Mouse (Mus musculus) forebrain, embryonic 15.5 days (tissue): ENCODE data around the gene Cdip1. TPM values are rescaled to one million over a fixed set of nuclear protein-coding genes. Genes with fewer than 3 reads are reported as not detected.

Source experiments
- ATAC-seq: fragments of 200-750 bp; cut with Nextera tagmentation; replicated peaks from 2 replicates; pipeline ENCODE4 v1.8.0; 2017; ENCODE audit warnings: mild to moderate bottlenecking, moderate TSS enrichment, moderate library complexity
- H3K27ac ChIP-seq: fragments of 300-500 bp; sonication (generic); replicated peaks from 2 replicates; pipeline ENCODE4 v1.5.1; 2015; ENCODE audit warnings: mild to moderate bottlenecking, inconsistent platforms
- H3K27me3 ChIP-seq: fragments of 300-500 bp; sonication (generic); 2 replicates; pipeline ENCODE4 v1.6.1; 2015; ENCODE audit warnings: inconsistent platforms
- H3K36me3 ChIP-seq: fragments of 300-500 bp; sonication (generic); 2 replicates; pipeline ENCODE4 v1.6.1; 2015; ENCODE audit warnings: mild to moderate bottlenecking, inconsistent platforms
- H3K4me1 ChIP-seq: fragments of 300-500 bp; sonication (generic); 2 replicates; pipeline ENCODE4 v1.6.1; 2015; ENCODE audit warnings: inconsistent platforms
- H3K4me2 ChIP-seq: fragments of 300-500 bp; sonication (generic); replicated peaks from 2 replicates; pipeline ENCODE4 v1.6.1; 2015; ENCODE audit warnings: mild to moderate bottlenecking, inconsistent platforms
- H3K4me3 ChIP-seq: fragments of 300-500 bp; sonication (generic); 2 replicates; pipeline ENCODE4 v1.5.1; 2015; ENCODE audit warnings: mild to moderate bottlenecking, inconsistent platforms
- H3K9ac ChIP-seq: fragments of 300-500 bp; sonication (generic); replicated peaks from 2 replicates; pipeline ENCODE4 v1.6.1; 2015; ENCODE audit warnings: mild to moderate bottlenecking, inconsistent platforms
- H3K9me3 ChIP-seq: fragments of 300-500 bp; sonication (generic); 2 replicates; pipeline ENCODE4 v1.6.1; 2016; ENCODE audit warnings: inconsistent platforms
- WGBS: fragments of 180-500 bp; shearing (Covaris S2); methylation state at CpG from one replicate; pipeline ENCODE4 v1.1.7; 2015; ENCODE audit warnings: mixed read lengths; 5-methylcytosine and 5-hydroxymethylcytosine counted together
- polyA plus RNA-seq: library from polyadenylated mRNA; unstranded; fragments of >200 nt; fragmentation: Nextera tagmentation; extraction: Ambion mirVana; gene quantifications from 2 replicates; pipeline ENCODE4 v1.2.1, GENCODE M21; 2015

Gene Cdip1
- polyA plus RNA-seq, 1 experiment from 2014 or later: 104 TPM

DNA sequence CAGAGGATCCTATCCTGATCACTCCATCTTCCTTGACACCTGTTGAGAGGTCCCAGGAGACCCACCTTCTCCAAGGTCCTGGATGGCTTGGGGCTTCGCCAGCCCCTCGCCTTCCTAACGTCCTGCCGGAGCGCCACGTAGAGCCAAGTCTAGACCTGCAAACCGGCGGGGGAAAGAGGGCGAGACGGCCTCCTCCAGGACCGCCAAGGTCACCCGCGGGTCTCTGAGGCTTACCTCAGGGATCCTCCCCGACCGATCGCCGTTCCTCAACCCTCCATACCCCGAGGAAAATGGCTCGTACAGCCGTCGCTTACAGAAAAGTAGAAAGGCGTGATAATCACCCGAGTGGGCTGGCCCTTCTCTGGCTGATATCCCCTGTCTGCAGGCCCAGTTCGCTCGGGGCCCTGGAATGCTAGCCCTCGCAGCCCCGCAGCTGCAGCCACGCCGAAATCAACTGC lies 752 bp downstream of the Cdip1 start:
- Histone ChIP-seq H3K27ac (peak overlapping the region; percentile 97), H3K9me3 (no peaks in the 10 kb centered on the region), H3K4me3 (peak overlapping the region; percentile 75), H3K36me3 (no peaks in the 10 kb centered on the region), H3K4me1 (peaks cover 35% of the 10 kb centered on the region), H3K9ac (peak overlapping the region; percentile 85), H3K4me2 (peak overlapping the region; percentile 87), H3K27me3 (no peaks in the 10 kb centered on the region)
- WGBS: under 1% methylated on average over 29 of the region's 29 CpGs
- ATAC-seq: peak; percentile 64

DNA sequence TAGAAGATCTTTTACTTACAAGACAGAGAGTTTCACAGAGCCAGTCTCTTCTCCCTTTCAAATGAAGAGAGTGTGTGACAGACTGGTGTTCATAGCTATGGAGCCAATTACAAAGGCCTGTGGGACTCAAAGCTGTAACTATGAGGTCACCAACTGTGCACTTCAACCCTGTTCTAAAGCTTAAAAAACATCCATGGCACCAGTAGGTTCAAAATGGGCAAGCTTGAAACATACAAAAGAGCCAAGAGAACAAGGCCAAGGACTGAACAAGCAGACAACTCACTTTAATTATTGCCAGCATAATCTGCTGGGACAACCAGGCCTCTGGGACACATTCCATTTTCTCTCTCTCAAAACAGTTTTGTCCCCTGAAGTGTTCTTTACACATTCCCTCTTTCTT lies 1.9 kb downstream of the Cdip1 start:
- H3K4me1 ChIP-seq: peaks cover 35% of the 10 kb centered on the region
- no peak overlapping the region for H3K9ac ChIP-seq
- H3K4me3 ChIP-seq: peak overlapping the region; percentile 75
- H3K27me3 ChIP-seq: no peaks in the 10 kb centered on the region
- no peaks in the 10 kb centered on the region for H3K36me3 ChIP-seq
- H3K27ac ChIP-seq: no peak overlapping the region
- peak overlapping the region; percentile 87 for H3K4me2 ChIP-seq
- ATAC-seq: no peak
- H3K9me3 ChIP-seq: no peaks in the 10 kb centered on the region

- H3K36me3 ChIP-seq: no peaks in the 10 kb centered on the region
- H3K9me3 ChIP-seq: no peaks in the 10 kb centered on the region
- H3K4me2 ChIP-seq: no peak overlapping the region
- H3K4me3 ChIP-seq: no peak overlapping the region
- 49% methylated on average over 4 of the region's 4 CpGs for WGBS
- H3K9ac ChIP-seq: no peak overlapping the region
- no peak for ATAC-seq
- no peak overlapping the region for H3K27ac ChIP-seq
- peaks cover 48% of the 10 kb centered on the region for H3K4me1 ChIP-seq
- no peaks in the 10 kb centered on the region for H3K27me3 ChIP-seq
These were observed 4.4 kb downstream of the Cdip1 start for GRCm38 (mm10) chr16:4785706-4786105.

- Histone ChIP-seq H3K9me3 (no peaks in the 10 kb centered on the region), H3K4me1 (peaks cover 31% of the 10 kb centered on the region), H3K9ac (no peak overlapping the region), H3K27me3 (no peaks in the 10 kb centered on the region), H3K27ac (no peak overlapping the region), H3K4me2 (no peak overlapping the region), H3K36me3 (no peaks in the 10 kb centered on the region), H3K4me3 (no peak overlapping the region)
- ATAC-seq: no peak
These were observed 7.6 kb downstream of the Cdip1 start for GRCm38 (mm10) chr16:4782515-4782914.

- Histone ChIP-seq H3K27me3 (no peaks in the 10 kb centered on the region), H3K27ac (no peak overlapping the region), H3K4me2 (no peak overlapping the region), H3K36me3 (no peaks in the 10 kb centered on the region), H3K9ac (no peak overlapping the region), H3K4me1 (peaks cover 23% of the 10 kb centered on the region), H3K9me3 (no peaks in the 10 kb centered on the region), H3K4me3 (no peak overlapping the region)
- WGBS: 76% methylated on average over 5 of the region's 5 CpGs
- no peak for ATAC-seq
These were observed 8.4 kb downstream of the Cdip1 start for GRCm38 (mm10) chr16:4781524-4782196.

DNA sequence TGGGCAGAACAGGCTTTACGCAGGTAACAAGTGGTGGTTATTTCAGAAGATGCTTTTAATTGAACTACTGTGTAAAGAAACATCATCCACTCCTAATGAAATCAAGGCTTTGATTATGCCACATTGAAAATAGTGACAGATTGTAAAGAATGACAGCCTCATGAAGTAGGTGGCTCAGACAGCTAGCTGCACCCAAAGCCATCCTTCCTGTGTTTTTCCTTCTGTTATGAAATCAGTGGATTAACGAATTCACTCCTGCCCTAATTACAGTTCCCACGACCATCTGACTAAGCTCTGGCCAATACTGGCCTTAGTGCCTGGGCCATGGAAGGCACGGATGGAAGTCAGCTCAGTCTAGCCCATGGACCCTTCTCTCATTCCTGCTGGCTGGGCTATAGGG lies 11.2 kb downstream of the Cdip1 start:
- Histone ChIP-seq H3K4me1 (peaks cover 12% of the 10 kb centered on the region), H3K9ac (no peak overlapping the region), H3K9me3 (no peaks in the 10 kb centered on the region), H3K27ac (no peak overlapping the region), H3K27me3 (no peaks in the 10 kb centered on the region), H3K4me2 (no peak overlapping the region), H3K4me3 (no peak overlapping the region), H3K36me3 (no peaks in the 10 kb centered on the region)
- no peak for ATAC-seq
- 83% methylated on average over 4 of the region's 4 CpGs for WGBS

DNA sequence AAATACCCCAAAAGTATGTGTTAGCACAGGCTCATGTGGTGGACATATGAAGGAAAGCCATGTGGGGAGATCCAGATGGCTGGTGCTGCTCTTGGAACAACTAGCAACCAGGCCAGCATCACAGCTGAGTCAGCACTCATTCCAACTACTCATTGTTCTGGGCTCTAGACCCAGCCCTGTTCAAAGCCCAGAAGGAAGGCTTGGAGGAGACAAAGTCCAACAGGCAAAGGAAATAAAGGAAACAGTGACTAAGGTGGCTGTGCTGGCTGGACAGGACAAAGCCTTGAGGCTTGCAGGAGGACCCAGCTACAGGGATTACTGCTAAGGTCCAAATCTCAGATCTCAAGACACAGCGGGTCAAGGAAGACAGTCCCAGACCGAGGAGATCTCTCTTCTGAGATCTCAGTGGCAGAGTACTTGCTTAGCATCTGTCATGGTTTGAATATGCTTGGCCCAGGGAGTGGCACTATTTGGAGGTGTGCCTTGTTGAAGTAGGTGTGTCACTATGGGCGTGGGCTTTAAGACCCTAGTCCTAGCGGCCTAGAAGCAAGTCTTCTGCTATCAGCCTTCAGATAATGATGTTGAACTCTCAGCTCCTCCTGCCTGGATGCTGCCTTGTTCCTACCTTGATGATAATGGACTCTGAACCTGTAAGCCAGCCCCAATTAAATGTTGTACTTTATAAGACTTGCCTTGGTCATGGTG lies 12.0 kb downstream of the Cdip1 start:
- Histone ChIP-seq H3K27ac (no peak overlapping the region), H3K4me2 (no peak overlapping the region), H3K9me3 (no peaks in the 10 kb centered on the region), H3K36me3 (no peaks in the 10 kb centered on the region), H3K4me1 (peaks cover 20% of the 10 kb centered on the region), H3K27me3 (no peaks in the 10 kb centered on the region), H3K9ac (no peak overlapping the region), H3K4me3 (no peak overlapping the region)
- WGBS: 95% methylated on average over 4 of the region's 4 CpGs
- no peak for ATAC-seq

DNA sequence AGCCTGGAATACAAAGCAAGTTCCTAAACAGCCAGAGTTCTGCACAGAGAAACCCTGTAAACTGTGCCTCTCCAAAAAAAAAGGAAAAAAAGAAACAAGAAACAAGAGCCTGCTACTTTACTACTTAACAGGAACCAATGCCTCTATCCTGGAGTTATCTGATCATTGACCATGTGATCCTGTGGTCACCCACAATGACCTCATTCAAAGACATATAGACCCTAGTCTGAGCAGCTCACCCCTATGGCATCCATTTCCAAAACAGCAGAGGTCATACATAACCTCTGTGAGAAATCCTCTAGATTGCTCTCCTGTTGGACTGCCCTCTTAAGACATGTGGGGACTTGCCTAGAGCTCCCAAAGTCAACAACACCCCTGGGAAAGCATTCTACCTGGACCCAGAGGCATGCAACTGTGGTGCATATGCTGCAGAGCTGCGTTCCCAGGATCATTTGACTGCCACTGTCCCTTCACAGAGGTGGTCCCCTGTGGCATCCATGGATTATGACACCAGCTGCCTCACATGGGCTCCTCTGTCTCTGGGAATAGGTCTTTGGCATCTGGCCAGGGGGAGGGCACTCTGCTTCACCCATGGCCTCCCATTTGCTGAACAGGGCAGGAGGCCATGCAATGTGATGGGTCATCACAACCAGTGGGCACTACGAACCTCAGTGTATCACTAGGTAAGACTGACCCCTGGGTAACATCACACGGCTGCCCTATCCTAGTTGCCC lies 12.8 kb downstream of the Cdip1 start:
- H3K9ac ChIP-seq: no peak overlapping the region

GRCm38 (mm10) chr16:4773289-4773970 lies 16.7 kb downstream of the Cdip1 start:
- Histone ChIP-seq H3K4me1 (peaks cover 10% of the 10 kb centered on the region), H3K36me3 (peaks cover 23% of the 10 kb centered on the region), H3K4me3 (no peak overlapping the region), H3K9me3 (no peaks in the 10 kb centered on the region), H3K4me2 (no peak overlapping the region), H3K9ac (no peak overlapping the region), H3K27me3 (no peaks in the 10 kb centered on the region), H3K27ac (peak overlapping the region; percentile 32)
- no peak for ATAC-seq
- WGBS: 35% methylated on average over 1 of the region's 1 CpGs

More for the DNA sequence above, 12.8 kb downstream of the Cdip1 start:
- Histone ChIP-seq H3K4me1 (peaks cover 22% of the 10 kb centered on the region), H3K4me2 (no peak overlapping the region), H3K9me3 (no peaks in the 10 kb centered on the region), H3K27ac (no peak overlapping the region), H3K36me3 (no peaks in the 10 kb centered on the region), H3K4me3 (no peak overlapping the region), H3K27me3 (no peaks in the 10 kb centered on the region)
- WGBS: 91% methylated on average over 3 of the region's 3 CpGs
- ATAC-seq: peak; percentile 19; the same call in 1 of the 2 replicates

DNA sequence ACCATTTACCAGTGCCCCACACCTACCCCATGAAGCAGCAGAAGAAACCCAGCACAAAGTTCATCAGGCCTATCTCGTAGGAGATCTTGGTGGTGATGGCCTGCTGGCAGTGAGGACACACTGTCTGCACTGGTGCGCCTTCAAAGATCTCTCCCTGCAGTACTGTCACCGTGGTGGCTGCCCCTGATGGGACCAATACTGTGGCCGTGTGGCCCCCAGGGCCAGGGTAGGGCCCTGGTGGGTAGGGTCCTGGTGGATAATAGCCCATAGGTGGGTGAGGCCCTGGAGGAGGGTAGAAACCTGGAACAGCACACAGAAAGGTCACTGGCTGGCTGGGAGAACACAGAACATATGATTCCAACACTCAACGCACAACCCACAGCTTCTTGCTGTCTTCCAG lies 21.4 kb downstream of the Cdip1 start:
- ATAC-seq: no peak
- 94% methylated on average over 5 of the region's 5 CpGs for WGBS
- no peak overlapping the region for H3K4me3 ChIP-seq

GRCm38 (mm10) chr16:4767012-4767790 lies 22.9 kb downstream of the Cdip1 start:
- Histone ChIP-seq H3K4me2 (no peak overlapping the region), H3K27ac (no peak overlapping the region), H3K9ac (no peak overlapping the region), H3K4me3 (no peak overlapping the region), H3K36me3 (peaks cover 65% of the 10 kb centered on the region), H3K4me1 (no peaks in the 10 kb centered on the region), H3K9me3 (no peaks in the 10 kb centered on the region), H3K27me3 (no peaks in the 10 kb centered on the region)
- 92% methylated on average over 6 of the region's 6 CpGs for WGBS
- no peak for ATAC-seq

More for the DNA sequence above, 21.4 kb downstream of the Cdip1 start:
- no peaks in the 10 kb centered on the region for H3K9me3 ChIP-seq
- H3K9ac ChIP-seq: no peak overlapping the region
- H3K4me1 ChIP-seq: peaks cover 8% of the 10 kb centered on the region
- peaks cover 62% of the 10 kb centered on the region for H3K36me3 ChIP-seq
- H3K4me2 ChIP-seq: no peak overlapping the region
- no peaks in the 10 kb centered on the region for H3K27me3 ChIP-seq
- H3K27ac ChIP-seq: no peak overlapping the region
